Mouse (Mus musculus) heart, postnatal 0 days (tissue): ENCODE data around the gene Frmd4b.

Experiments
- CTCF ChIP-seq: IDR thresholded peaks from 2 replicates; pipeline ENCODE4 v1.5.1; 2016; ENCODE audit warnings: antibody characterized with exemption, control low read depth, low read depth
- EP300 ChIP-seq: IDR thresholded peaks from 2 replicates; pipeline ENCODE4 v1.6.1; 2016; ENCODE audit warnings: antibody characterized with exemption, low read depth

DNA sequence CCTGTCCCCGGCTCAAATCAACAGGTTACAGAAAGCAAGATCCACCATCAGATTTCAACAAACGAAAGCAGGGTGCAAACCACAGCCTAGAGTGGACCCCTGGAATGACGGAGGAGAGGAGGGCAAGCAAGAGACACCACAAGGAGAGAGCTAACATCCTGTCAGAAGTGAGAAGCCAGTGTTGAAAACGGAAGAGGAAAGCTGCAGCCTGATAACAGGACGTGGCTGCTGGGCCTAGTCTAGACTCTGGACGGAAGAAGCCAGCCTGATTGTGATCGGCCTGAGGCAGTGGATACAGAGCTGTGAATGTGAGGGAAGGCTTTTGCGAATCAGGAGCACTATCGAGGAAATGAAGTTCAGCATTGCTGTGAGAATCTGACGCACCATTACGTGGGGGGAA, 296.2 kb downstream of the Frmd4b start:
- TF ChIP-seq CTCF (no peak), EP300 (no peak)
